Mouse (Mus musculus) brown adipose tissue, adult 24 weeks (tissue): ENCODE data around the gene Zdhhc18. TPM values are rescaled to one million over a fixed set of nuclear protein-coding genes. Genes with fewer than 3 reads are reported as not detected.

Experiments
- H3K27ac ChIP-seq: fragments of 200-500 bp; replicated peaks from 2 replicates; pipeline ENCODE4 v1.5.1; 2012; ENCODE audit warnings: low read depth, mild to moderate bottlenecking, low read length
- H3K4me1 ChIP-seq: fragments of 200-500 bp; 2 replicates; pipeline ENCODE4 v1.6.1; 2012; ENCODE audit warnings: low read length, mixed read lengths; ENCODE audit not compliant: control insufficient read depth, insufficient read depth, insufficient read length
- H3K4me3 ChIP-seq: fragments of 200-500 bp; 2 replicates; pipeline ENCODE4 v1.5.1; 2012; ENCODE audit warnings: low read depth, mild to moderate bottlenecking, low read length, moderate library complexity; ENCODE audit not compliant: insufficient read depth
- polyA plus RNA-seq: library from polyadenylated mRNA; stranded (reverse); fragments of >200 nt; gene quantifications from 2 replicates; pipeline ENCODE4 v1.2.4, GENCODE M21; 2012; ENCODE audit not compliant: missing spikeins, insufficient read depth, insufficient read length

The Zdhhc18 gene
- polyA plus RNA-seq = 9.4 and 10.6 TPM in 2 replicates

DNA sequence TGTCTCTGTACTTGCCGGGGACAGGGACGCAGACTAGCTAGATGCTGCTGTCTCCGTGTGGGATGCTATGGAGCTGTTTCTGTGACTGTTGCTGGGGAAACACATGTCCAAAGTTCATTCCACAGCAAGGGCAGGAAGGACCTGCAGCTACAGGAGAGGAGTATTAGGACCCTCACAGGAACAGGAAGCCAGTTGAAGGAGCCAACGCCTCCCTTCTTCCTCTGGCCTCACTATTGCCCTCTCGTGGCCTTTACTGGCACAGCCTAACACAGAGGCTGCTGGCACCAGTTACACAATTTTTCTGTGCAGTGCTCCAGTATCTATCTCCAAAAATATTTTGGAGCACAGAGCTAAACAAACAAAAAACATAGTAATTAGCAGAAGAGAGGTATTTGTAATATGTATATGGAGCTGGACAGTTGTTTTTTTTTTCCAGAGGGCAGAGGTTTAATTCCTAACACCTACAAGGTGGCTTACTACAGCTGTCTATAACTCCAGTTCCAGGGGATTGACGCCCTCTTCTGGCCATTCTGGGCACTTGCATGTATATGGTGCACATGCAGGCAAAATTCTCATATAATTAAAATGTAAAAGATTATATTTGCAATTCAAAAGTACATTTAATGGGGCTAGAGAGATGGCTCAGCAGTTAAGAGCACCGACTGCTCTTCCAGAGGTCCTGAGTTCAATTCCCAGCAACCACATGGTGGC is at the start of gene Zdhhc18:
TSS of gene Zdhhc18 (minus strand) at position 166 of the 711 bp plus-strand sequence.
- Histone ChIP-seq H3K4me1 (no peaks in the 10 kb centered on the region), H3K27ac (peak within 1 kb of the TSS; percentile 68)

DNA sequence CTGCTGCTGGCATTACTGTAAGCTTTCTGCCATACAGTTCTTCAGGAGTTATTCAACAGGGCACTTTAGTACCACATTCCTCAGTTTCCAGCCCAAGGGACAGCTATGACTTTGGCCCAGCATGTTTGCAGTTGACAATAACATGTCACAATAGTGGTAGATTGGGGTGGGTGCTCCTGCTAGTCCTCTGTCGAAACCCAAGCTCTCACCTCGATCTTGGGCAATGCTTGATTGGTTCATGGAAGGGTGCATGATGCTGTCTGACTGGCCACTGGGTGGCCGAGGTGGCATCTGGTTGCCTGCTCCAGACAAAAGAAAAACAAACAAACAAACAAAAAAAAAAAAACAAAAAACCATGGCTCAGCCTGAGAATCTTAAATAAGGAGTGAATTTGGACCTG is 45.4 kb upstream of the Zdhhc18 start:
- no peak overlapping the region for H3K27ac ChIP-seq
- H3K4me1 ChIP-seq = no peaks in the 10 kb centered on the region
- H3K4me3 ChIP-seq = no peak overlapping the region

More for the DNA sequence above, at the start of gene Zdhhc18:
- peak within 1 kb of the TSS; percentile 58 for H3K4me3 ChIP-seq

DNA sequence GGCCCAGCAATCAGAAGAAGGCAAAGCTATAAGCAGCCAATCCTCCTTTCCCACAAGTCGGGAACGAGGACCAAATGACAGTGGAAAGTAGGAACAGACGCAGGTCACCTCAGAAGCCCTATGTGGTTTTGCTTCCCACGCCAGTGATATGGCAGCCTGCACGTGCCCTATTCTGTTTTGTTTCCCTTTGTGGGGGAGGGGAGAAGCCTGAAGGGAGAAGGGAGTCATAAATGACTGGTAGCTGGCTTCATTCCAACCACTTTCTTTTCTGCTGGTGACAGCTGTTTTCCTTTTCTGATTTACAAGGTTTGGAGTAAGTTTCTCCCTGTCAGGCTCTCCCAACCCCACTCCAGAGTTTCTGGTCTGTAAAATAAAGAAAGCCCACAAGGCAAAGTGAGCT is 40.3 kb upstream of the Zdhhc18 start:
- H3K4me3 ChIP-seq = no peak overlapping the region
- H3K27ac ChIP-seq = no peak overlapping the region; the same call in 1 of the 2 replicates
- H3K4me1 ChIP-seq = 0 out of 2 replicates have a peak, but pooled peaks cover 8% of the 10 kb centered on the region

DNA sequence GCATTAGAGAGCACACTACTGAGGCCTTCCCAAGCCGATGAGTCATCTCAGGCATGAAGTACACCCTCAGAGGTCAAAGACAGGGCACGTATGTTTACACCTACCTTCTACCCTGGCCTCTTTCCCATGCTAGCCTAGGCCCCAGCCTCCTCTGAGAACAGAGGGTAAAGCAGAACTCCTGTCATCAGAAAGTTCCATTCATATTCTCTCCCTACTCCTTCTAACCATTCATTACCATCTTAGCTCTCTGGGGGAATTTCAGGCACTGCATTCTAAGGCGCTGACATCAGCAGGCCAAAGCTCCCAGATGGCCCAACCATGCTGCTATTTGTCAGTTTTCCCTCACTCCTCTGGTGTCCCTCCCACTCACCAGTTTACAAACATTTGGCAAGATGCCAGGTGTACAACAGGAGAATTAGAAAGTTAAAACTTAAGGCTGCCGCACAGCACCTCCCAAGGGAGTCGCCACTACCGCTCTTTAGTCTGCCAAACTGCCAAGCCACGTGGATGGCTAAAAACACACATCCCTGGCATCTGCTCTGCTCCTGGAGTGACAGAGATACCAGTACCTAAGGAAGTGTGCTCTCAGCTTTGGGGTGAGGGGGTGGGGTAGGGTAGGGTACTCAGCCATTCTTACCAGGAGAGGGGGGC is 38.6 kb upstream of the Zdhhc18 start:
- Histone ChIP-seq H3K27ac (0 out of 2 replicates have a peak overlapping the region, but pooled peaks have one; percentile 16), H3K4me3 (no peak overlapping the region), H3K4me1 (0 out of 2 replicates have a peak, but pooled peaks cover 8% of the 10 kb centered on the region)

DNA sequence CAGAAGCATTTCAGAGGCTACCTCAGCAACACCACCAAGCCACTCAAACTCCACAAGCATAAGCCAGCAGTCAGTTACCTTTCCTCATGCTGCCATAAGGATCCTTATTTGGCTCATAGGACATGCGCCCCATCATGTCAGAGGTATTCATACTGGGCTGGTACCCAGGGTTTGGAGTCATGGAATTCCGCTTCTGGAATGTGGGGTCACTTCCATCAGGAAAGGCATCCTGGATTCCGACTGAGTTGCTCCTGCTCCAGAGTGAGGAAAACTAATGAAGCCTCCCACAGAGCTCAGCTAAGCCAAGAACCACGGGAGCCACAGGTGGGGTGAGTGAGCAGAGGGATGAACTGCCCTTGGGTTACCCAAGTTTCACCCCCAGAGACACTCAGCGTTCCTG is 37.2 kb upstream of the Zdhhc18 start:
- no peak overlapping the region for H3K4me3 ChIP-seq
- H3K27ac ChIP-seq = no peak overlapping the region
- 0 out of 2 replicates have a peak, but pooled peaks cover 8% of the 10 kb centered on the region for H3K4me1 ChIP-seq

DNA sequence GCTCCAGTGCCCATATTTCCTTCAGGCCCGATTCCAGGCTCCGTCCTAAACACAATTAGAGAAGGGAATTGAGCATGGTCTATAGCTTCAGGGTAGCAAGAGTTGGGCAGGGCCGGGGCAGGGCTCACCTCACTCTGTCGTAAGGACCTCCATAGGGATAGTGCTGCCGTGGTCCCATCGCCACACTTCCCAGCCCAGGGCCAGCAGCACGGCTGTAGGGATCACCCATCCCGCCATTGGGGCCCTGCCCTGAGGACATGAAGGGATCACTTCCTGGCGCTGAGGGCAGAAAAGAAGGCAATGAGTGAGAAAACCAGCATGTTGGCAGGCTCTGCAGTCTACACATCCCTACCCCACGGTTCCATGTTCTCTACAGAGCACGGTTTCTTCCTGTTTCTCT is 36.6 kb upstream of the Zdhhc18 start:
- no peak overlapping the region for H3K27ac ChIP-seq
- no peak overlapping the region for H3K4me3 ChIP-seq
- 0 out of 2 replicates have a peak, but pooled peaks cover 8% of the 10 kb centered on the region for H3K4me1 ChIP-seq

DNA sequence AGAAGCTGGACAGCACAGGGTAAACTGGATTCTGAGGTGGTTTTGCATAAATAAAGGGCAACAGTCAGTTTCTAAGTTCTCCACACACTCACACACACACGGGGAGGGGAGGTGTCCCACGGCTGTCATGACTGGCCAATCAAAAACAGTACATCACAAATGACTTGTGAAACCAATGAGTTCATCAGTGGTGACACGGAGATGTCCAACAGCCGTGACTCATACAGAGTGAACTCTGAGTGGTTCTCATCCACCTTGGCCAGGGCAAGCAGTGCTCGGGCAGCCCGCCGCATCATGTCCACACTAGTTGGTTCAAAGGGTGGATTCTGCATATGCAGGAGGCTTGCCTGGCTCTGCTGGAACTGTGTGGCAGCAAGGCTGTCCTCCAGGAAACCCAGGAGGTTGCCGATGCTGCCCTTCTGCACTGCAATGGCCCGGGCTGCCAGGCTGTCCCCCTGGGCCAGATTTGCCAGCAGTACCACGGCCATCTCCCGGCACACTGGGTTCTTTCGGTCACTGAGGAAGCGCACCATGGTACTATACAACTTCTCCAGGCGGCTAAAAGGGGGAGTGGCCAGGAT is 30.3 kb upstream of the Zdhhc18 start:
- H3K4me1 ChIP-seq = peaks cover 8% of the 10 kb centered on the region; the same call in 1 of the 2 replicates
- no peak overlapping the region for H3K27ac ChIP-seq
- no peak overlapping the region for H3K4me3 ChIP-seq

DNA sequence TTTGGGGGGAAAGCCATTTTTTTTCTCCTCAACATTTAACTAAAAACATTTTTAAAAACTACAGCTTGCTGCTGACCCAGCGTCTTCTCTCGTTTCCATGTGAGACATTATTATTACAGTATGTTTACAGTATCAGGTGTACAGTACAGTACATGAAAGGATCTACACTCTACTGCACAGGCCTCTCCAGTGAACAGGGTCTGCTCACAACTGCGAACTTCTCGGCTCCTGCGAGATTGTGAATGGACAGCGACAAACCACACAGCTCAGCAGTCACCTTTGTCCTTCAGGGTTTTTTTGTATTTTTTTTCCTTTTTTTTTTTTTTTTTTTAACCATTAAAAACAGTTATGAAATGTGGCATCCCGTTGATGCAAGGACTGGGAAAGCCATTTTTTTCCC is 29.7 kb upstream of the Zdhhc18 start:
- H3K4me3 ChIP-seq = no peak overlapping the region
- H3K4me1 ChIP-seq = peaks cover 14% of the 10 kb centered on the region
- no peak overlapping the region for H3K27ac ChIP-seq

DNA sequence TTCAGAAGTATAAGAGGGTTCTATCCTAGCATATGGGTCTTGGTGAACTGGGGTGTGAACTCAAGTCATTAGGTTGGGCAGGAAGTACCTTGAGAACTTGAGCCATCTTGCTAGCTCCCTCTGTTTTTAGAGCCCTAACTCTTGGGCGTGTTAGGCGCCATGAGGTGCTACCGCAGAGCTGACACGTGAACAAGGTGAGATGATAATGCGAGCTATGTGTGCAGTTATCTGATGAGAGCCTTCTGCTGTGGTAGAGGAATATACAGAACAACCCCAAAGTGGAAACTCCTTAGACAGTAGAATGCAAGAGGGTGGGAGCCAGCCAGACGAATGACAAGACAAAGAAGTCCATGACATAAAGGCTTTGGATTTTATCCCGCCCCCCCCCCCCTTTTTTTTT is 27.3 kb upstream of the Zdhhc18 start:
- no peak overlapping the region for H3K27ac ChIP-seq
- peaks cover 20% of the 10 kb centered on the region for H3K4me1 ChIP-seq
- H3K4me3 ChIP-seq = no peak overlapping the region

DNA sequence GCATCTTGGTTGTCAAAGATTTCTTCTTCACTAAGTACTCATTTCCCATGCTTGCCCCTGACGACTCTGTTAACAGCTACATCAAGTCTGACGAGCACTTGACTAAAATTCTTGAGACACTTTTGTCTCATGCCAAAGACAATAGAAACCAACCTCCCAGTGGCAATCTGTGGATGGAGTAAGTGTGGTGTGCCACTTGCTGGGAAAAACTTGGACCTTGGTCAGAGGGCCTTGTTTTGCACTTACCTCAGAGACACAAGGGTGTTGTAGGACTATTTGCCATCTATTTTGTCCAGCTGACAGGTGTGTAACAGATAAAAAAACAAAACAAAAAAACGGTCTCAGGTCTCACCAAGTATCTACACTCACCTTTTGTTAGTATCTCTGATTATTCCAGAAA is 26.2 kb upstream of the Zdhhc18 start:
- Histone ChIP-seq H3K4me1 (peaks cover 20% of the 10 kb centered on the region), H3K4me3 (no peak overlapping the region), H3K27ac (peak overlapping the region; percentile 23; the same call in 1 of the 2 replicates)

DNA sequence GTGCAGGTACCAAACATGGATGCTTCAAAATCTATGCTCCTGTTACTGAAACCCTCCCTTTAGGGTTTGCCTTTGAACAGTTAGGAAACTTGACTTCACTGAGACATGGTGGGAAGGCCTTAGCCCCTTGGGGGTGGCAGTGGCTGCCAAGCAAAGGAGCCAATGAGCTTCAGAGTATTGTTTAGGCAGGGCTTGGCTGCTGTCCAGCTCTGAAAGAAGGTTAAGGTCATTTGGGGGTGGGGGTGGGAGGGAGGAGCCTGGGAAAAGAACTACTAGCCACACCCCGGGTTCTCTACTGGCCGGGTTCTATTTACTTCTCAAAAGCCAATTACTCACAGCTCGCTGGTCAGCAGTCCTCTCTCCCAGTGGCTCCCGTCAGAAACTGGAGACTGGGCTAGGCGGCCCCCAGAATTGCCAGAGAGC is 25.7 kb upstream of the Zdhhc18 start:
- Histone ChIP-seq H3K27ac (peak overlapping the region; percentile 79), H3K4me1 (peaks cover 20% of the 10 kb centered on the region), H3K4me3 (no peak overlapping the region)

DNA sequence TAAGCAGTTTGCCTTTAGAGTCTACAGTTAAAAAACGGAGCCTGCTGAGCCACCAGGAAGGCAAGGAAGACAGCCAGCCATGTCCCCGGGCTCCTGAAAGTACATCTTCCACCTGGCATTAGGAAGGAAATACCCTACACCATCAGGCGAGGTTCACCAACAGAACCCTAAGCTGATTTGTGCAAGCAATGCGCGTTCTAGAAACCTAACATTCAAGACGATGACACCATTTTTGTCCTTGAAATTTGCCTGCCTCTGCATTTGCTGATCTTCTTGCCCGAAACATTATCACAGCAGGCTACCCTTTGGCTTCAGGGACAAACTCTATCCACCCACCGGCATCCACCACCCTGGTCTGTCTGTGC is 24.4 kb upstream of the Zdhhc18 start:
- H3K27ac ChIP-seq = peak overlapping the region; percentile 100
- peak overlapping the region; percentile 89; the same call in 1 of the 2 replicates for H3K4me3 ChIP-seq
- H3K4me1 ChIP-seq = peaks cover 20% of the 10 kb centered on the region

DNA sequence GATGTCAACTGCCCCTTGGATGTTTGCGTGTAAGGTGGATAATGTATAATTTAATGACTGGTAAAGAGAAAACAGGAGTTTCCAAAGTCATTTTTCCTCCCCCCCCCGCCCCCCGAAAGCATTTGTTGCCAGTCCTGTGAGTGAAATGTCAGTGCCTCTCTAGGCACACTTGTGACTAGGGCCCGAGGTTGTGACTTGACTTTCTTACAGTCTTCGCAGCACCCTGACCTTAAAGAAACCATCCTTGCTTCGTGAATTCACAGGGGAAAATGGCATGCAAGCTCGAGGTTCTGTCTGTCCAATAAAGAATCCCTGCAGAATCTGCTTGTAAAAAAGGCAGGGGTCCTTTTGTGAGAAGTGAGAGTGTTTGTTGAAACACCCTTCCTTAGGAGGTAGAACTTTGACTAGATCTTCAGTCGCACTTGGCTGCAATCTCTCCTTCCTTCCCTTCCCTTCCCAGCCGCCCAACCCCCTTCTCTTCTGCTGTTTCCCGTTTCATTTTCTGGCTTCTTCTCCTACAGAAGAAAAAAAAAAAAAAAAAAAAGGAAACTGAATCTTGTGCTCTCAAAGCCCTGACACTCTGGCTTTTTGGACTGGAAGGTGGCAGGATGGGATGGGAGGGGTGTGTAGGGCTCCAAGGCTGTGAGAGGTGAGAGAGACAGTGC is 23.8 kb upstream of the Zdhhc18 start:
- Histone ChIP-seq H3K4me3 (peak overlapping the region; percentile 89), H3K27ac (peak overlapping the region; percentile 100), H3K4me1 (peaks cover 20% of the 10 kb centered on the region)

DNA sequence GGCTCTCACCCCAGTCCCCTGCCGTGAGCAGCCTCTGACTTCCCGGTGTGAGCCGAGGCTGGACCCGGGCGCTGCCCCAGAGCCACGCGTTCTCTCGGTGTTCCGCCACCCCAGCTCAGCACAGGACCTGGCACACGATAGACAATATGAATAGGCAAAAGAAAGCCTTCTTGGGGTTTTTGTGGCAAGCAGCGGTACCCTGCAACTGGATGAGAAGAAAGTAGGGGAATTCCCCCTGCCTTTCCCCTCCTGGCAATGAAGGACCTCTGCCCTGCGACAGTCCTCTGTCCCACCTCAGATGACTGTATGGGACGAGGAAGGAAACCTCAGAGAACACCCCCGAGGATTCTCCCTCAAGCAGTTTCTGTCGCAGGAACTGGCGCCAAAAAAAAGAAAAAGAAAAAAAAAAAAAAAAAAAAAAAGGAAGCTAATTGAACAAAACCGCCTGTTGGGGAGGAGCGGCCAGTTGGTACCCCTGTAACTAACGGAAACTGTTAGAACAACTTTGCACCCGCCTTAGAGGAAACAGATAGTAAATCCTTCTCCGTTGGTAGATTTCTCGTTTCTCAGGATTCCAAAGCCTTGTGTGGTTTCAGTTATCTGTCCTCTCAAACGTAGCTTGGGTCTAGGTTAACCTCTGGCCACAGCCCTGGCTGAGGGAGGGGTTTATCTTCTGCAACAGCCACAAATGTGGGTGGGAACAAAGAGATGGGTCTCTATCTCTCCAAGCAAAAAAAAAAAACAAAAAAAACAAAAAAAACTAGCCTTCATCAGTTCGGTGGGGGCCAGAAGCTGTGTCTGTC is 23.1 kb upstream of the Zdhhc18 start:
- Histone ChIP-seq H3K4me3 (peak overlapping the region; percentile 89), H3K4me1 (peaks cover 20% of the 10 kb centered on the region), H3K27ac (peak overlapping the region; percentile 100)
